Comparison of ENCODE assay signal across 16 mouse cellular contexts in the genomic region with DNA sequence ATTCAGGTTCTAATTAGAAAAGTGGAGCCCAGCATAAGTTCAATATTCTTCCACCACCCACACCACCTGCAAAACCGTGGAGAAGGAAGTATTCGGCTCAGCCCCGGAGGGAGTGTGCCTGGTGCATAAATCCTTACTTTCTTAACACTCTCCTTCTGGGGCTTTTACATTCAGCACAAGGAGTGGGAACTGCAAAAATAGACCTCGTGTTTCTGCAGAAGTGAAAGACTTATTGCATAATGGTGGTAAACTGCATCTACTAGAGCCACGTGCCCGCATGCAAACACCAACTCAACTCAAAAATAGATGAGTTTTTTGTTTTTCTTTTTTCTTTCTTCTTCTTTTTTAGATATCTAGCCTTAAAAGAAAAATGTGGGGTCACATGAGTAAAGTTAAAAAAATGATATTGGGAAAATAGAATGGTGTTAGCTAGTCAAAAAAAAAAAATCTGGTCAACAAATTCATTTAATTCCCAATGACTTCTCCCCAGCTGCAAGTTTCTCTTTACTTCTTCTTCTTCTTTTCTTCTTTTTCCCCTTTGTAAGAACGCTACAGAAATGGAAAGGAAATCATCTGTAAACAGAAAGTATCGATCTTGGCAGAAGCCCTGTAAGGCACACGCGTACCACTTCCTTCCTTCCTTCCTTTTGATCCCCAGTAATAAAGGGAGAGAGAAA. TPM values are rescaled to one million over a fixed set of nuclear protein-coding genes. Genes with fewer than 3 reads are reported as not detected.
A peak's percentile ranks its signal among the peaks of the same experiment; 100 is the strongest.
DNase-seq lines count a peak whose midpoint lies in the region; ATAC-seq lines count a peak whose summit lies in the region.
"Had no signal": no experiment of that assay in that cellular context is flagged by ENCODE, and none has a peak within 500 bp of the region (broad histone marks: within the 10 kb centered on the region; RNA-seq: fewer than 3 reads in every experiment).

No protein-coding gene starts in this region.

- ATAC-seq in inflammation-experienced regulatory T-cells, adult 6 months, result peak; percentile 37
- ATAC-seq: liver, embryonic 12.5 days; midbrain, embryonic 15.5 days had no signal

- H3K27ac ChIP-seq in midbrain, embryonic 10.5 days (replicated peaks), result no peak overlapping the region
- H3K27ac ChIP-seq: liver, embryonic 12.5 days; midbrain, embryonic 15.5 days had no signal

- H3K4me1 ChIP-seq in midbrain, embryonic 10.5 days, result no peaks in the 10 kb centered on the region
- H3K4me1 ChIP-seq: liver, embryonic 12.5 days had no signal

- H3K9me3 ChIP-seq in midbrain, embryonic 10.5 days (replicated peaks), result no peaks in the 10 kb centered on the region
- H3K9me3 ChIP-seq: liver, embryonic 12.5 days; midbrain, embryonic 15.5 days had no signal

- peak; percentile 39 for DNase-seq in layer of hippocampus, adult 11-12 months (ENCODE audit: low spot score)
- DNase-seq in layer of hippocampus, adult 18-20 months (ENCODE audit: low spot score in 2 of 2), result no peak
- peak; percentile 30 to 40 for DNase-seq in right cerebral cortex, adult 2 months (ENCODE audit: low spot score in 2 of 2)
- DNase-seq in right cerebral cortex, postnatal 4 days, result no peak
- peak; percentile 76 for DNase-seq in telencephalon, adult 2 months (ENCODE audit: low read depth, low spot score)
- no peak for DNase-seq in cerebellum, adult 18-20 months
- DNase-seq in midbrain, embryonic 10.5 days (ENCODE audit: low spot score), result no peak
- DNase-seq: cerebellum, adult 8-10 months; heart, postnatal 36 days; kidney, postnatal 25 days; lung, postnatal 14 days; thymus, postnatal 14 days had no signal

- 90% methylated on average over 10 of the region's 10 CpGs for WGBS in midbrain, embryonic 10.5 days

- no peak overlapping the region for H3K4me3 ChIP-seq in midbrain, embryonic 10.5 days
- H3K4me3 ChIP-seq: erythroblast, embryonic 14.5 days; liver, embryonic 12.5 days; midbrain, embryonic 15.5 days had no signal

- no peaks in the 10 kb centered on the region for H3K27me3 ChIP-seq in midbrain, embryonic 10.5 days (ENCODE audit: low read depth, poor library complexity, severe bottlenecking)
- H3K27me3 ChIP-seq: liver, embryonic 12.5 days; midbrain, embryonic 15.5 days had no signal

- H3K36me3 ChIP-seq in midbrain, embryonic 10.5 days, result no peaks in the 10 kb centered on the region
- H3K36me3 ChIP-seq: liver, embryonic 12.5 days; midbrain, embryonic 15.5 days had no signal

RNA-seq across cellular contexts. Expression of a gene that starts 45.0 kb away (rescaled TPM):
- total RNA-seq in layer of hippocampus, adult 18-20 months (2021), result 10 to 100 TPM; 51.4 to 54.4 TPM
- 100 to 1,000 TPM in 1 of 3 experiments, 10 to 100 TPM in 2; 65.0 to 119 (median 97.5) TPM for polyA plus RNA-seq in inflammation-experienced regulatory T-cells, adult 6 months (2017; shearing (Covaris generic))
- polyA plus RNA-seq in midbrain, embryonic 10.5 days (2016; fragmentation: Nextera tagmentation; extraction: Ambion mirVana), result 51.8 and 63.1 TPM in 2 replicates

Comparison
In these comparisons a context has a peak if more than half of its experiments do, and no peak if none do; other contexts are left out.
1. DNase-seq: peak in layer of hippocampus, adult 11-12 months (single experiment), right cerebral cortex, adult 2 months (2 of 2) and telencephalon, adult 2 months (single experiment); none in layer of hippocampus, adult 18-20 months (0 of 2), right cerebral cortex, postnatal 4 days (single experiment), cerebellum, adult 18-20 months (0 of 2) and midbrain, embryonic 10.5 days (single experiment).